Mouse (Mus musculus): Measurements from ENCODE around the gene Selenow.

The Selenow gene

GRCm38 (mm10) chr7:15901366-15902048 lies 20.7 kb downstream of the Selenow start:
- DNase-seq = no peak

DNA sequence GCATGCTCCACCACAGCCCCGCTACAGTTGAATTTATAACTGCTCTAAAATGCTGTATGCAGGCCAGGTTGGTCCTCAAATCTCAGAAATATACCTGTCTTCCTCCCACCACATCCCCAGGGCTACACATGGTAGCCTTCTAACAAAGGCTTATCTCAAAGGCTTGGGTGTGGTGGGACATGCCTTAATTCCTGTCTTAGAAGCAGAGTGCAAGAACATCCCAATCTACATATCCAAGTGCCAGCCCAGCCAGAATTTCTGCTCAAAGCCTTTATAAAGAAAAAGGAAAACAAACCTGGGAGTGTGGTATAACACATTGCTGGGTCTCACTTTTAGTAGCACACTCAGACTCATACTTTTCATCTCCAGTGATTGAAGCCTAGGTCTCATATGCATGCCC lies 28.0 kb downstream of the Selenow start:
- no peak for DNase-seq

DNA sequence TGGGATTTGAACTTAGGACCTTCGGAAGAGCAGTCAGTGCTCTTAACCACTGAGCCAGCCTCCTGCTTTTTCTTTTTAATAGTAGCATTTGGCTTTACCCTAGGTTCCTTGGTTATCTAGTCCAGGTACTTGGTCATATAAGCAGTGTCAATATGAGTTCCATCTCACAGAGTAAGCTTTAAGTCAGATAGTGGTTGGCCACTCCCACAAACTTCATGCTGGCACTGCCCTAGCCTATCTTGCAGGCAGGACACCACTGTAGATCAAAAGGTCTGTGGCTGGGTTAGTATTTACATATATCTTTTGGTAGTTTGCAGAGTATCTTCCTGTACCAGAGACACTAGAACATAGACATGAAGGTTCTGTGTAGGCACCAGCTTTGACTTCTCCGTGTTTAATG lies 38.1 kb downstream of the Selenow start:
- no peak for DNase-seq

DNA sequence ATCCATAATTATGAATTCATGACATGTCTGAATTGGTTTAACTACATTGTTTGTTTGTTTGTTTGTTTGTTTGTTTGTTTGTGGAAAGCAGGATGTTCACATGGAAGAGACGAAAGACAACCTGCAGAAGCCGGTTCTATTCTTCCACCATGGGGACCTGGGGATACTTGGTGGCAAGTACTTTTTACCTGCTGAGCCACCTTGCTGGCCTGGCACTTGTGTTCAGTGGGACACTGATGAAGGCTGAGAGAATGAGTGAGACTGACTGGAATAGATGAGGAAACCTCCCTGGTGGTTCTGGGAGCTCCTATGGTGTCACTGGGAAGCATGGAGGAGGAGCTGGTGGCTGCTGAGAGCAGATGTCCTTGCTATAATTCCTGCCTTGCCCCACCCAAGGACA lies 39.9 kb downstream of the Selenow start, which contains the start of gene Crxos:
Crxos (plus strand) TSS at position 301 of the 400 bp plus-strand sequence.
- DNase-seq = no peak

GRCm38 (mm10) chr7:15881831-15882230 lies 40.4 kb downstream of the Selenow start:
- no peak for DNase-seq

DNA sequence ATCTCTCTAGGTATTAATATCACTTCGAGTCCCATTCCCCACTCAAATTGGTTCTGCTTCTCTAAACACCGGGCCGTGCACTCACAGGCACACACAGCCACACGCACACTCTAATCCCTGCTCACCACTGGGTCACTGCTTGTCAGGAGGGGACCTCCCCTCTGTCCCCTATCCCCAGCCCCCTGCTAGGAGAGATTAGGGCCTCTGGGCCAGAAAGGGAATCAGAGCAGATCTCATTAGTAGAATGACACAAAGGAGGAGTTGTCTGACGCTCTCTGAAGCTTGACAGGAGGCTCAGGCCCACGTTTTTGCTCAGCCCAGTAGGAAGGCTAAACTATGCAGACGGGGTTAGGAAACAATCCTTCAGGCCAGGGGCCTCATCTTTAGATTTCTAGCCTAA lies 40.8 kb downstream of the Selenow start:
- DNase-seq = no peak

DNA sequence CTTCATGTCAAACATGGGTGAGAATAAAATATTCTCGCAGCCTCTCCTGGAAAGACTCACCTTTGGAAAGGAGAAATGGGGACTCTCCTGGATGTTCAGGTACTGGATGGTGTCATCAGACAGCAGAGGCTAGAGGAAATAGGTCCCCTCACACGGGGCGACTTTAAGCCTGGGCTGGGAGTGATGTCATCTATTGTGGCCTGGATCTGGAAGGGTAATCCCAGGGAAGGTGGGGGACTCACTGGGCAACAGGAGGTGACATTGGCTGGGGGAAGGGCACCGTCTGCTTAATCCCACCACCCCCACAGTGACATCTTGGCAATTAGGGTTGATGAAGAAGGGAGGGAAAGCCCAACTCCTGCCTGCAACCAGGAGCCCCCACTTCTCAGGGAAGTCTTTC lies 42.4 kb downstream of the Selenow start, which contains the start of gene Crx:
Crx (minus strand) TSS at position 213 of the 400 bp plus-strand sequence.
- DNase-seq = no peak

Data from lung, postnatal 36 days (tissue).